Mouse (Mus musculus) testis, adult 2 months (tissue): ENCODE results near the gene Prkcb.

Experiments
- CTCF ChIP-seq: fragments of 200-500 bp; IDR thresholded peaks from 2 replicates; pipeline ENCODE4 v1.5.1; 2012; ENCODE audit warnings: low read depth, mild to moderate bottlenecking, inconsistent platforms, low read length, moderate library complexity; ENCODE audit not compliant: control insufficient read depth, insufficient read depth, insufficient replicate concordance
- POLR2A ChIP-seq: fragments of 200-500 bp; IDR thresholded peaks from 2 replicates; pipeline ENCODE4 v1.6.1; 2012; ENCODE audit warnings: low read depth, mild to moderate bottlenecking, inconsistent platforms, low read length, moderate library complexity; ENCODE audit not compliant: control insufficient read depth

- TF ChIP-seq CTCF (no peak), POLR2A (no peak)
These were observed 5.6 kb downstream of the Prkcb start for GRCm38 (mm10) chr7:122294111-122294510.
